Mouse (Mus musculus): ENCODE results near the gene Mamdc2. TPM values are rescaled to one million over a fixed set of nuclear protein-coding genes. Genes with fewer than 3 reads are reported as not detected.
A peak's percentile ranks its signal among the peaks of the same experiment; 100 is the strongest.

The Mamdc2 gene
- total RNA-seq, 2 experiments from 2014 or later, result 3.3 to 3.9 TPM

DNA sequence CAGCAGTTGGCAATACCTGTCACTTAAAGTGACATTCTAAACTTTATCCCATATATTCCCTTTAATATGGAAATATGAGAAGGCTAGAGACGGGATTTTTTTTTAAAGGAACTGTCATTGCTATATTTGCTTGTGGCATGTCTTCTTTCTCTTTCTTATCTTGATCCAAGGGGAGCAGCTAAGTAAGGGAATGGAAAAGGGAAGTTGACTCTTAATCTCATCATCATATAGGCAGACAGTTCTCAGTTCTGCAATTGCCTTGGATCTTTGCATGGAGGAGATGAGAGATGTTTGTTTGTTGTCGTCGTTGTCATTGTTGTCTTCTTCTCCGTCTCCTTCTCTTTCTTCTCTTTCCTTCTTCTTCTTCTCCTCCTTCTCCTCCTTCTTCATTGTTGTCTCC, 79.0 kb downstream of the Mamdc2 start:
- no peak for DNase-seq
- intact Hi-C loops (cut with DNase I), result no loop called here

DNA sequence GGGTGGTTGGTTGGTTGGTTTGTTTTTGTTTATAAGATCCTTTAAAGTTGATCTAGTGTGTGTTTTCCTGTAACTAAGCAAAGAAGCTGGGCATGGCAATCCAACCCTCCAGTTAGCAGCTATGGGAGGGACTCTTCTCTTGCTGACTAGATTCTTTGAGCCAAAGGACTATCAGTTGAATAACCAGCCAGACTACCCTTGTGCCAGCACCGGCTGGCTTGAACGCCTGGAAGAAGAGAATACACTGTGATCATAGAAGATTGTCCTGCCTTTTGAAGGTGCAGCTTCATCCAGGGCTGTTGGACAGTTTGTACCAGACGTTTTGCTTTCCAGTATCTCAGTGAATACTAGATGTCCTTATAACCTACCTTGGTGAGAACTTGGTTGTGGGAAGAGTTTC, 86.2 kb downstream of the Mamdc2 start:
- intact Hi-C loops (cut with DNase I), result no loop called here

DNA sequence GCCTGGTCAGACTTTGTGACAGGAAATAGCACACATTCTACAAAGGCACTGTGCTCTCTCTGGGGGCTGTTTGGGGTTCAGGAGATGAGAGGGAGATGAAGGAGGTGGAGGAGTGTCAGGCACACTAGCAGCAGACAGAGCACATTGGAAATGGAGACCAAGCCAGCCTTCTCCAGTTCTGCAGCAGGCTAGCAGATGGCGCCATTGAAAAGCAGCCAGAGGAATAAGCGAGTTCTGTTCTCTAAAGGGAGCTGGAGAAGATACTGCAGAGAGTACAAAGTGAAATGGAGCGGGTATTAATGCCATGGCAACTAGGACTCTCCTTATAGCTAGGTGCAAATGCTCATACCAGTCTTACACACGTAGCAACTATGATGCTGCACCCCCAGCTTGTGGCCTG, 87.1 kb downstream of the Mamdc2 start:
- DNase-seq, result peak; percentile 27 to 46
- intact Hi-C loops (cut with DNase I), result no loop called here

More for the DNA sequence above, 86.2 kb downstream of the Mamdc2 start:
- no peak for DNase-seq

DNA sequence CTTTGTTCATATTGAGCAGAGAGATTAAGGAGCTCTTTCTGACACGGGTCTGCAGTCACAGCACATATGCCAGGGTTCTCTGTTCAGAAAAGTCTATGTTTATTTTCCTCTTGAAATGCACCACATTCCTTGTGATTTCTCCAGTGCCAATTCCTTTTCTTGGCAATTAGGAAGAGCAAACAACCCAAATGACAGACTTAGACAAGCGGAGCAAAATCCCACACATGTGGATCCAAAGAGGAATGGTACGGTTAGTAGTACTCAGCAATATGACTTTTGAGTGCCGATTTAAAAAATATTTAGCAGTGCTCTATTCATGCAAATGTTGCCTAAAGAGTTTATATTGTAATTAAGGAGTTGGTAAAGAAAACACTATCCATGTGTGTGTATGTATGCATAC, 87.7 kb downstream of the Mamdc2 start:
- intact Hi-C loops (cut with DNase I), result no loop called here
- no peak for DNase-seq

DNA sequence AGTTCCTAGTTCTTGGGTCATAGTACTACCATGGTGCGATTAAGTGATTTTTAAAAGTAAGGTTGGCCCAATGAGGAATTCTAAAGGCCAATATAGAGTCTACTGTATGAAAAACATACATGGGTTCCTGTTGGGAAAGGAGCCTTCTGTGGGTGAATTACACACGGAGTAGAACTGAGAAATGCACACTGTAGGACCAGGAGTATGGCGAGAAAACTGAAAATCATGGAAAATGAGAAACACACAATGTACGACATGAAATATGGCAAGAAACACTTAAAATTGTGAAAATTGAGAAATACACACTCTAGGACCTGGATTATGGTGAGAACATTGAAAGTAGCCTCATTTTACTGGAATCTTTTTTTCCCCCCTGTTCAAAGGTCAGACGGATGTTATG, 91.0 kb downstream of the Mamdc2 start:
- intact Hi-C loops (cut with DNase I), result no loop called here
- DNase-seq, result no peak

DNA sequence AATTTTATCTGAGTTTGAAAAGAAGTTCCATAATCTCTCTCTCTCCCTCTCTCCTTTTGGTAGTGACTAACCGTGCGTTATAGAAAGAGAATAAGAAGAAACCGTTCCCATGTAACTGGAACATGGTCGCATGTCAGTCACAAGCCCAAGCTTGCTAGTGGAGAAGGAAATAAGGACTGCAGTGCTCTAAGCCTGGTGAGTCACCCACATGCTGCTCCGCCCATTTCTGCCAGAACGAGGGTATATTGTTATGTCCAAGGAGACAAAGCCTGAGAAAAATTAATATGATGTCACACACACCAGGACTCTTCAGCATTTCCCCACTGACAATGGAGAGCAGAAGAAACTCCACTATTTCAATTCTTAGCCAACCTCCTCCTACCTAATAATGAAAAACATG, 93.5 kb downstream of the Mamdc2 start:
- DNase-seq, result no peak
- intact Hi-C loops (cut with DNase I), result no loop called here

DNA sequence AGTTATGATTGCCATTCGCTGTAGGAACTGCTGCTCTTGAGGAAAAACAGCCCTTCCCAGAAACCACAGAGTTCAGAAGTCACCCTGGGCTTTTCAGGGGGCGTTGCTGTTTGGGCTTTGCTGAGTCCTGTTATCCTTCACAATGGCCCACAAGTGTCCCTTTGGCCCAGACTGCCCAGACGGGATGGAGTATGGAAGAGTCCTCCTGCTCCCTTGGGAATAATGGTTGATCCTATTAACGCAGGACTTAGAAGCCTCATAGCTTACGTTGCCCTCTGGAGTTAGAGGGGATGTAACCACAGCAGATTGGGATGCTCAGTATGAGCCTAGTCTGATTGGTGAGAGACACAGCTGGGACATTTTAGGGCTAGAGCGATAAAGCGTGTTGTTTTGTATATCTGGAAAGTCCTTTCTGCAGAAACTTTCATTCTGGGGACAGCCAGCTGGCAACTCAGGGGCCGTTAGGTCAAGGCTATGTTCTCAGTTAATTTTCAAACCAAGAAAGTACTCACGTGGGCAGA, 94.3 kb downstream of the Mamdc2 start:
- intact Hi-C loops (cut with DNase I), result no loop called here
- DNase-seq, result peak; percentile 47 to 50

DNA sequence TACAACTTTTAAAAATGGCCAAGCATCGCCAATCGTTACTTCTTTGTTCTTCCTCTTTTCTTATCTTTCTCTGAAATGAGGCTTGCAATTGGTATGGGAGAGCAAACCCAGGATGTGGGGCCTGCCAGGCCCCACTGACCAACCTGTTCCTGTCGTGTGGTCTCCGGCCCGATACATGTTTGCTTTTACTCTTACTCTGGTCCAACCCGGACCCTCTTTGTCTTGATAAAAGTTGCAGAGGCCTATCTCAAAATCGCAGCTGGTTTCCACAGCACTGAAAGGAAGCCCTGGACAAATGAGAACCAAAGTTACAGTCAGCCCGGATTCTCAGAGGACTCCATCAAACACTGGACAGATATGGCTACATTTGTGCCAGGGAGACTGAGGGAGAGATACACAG, 95.1 kb downstream of the Mamdc2 start:
- intact Hi-C loops (cut with DNase I), result no loop called here
- DNase-seq, result no peak

DNA sequence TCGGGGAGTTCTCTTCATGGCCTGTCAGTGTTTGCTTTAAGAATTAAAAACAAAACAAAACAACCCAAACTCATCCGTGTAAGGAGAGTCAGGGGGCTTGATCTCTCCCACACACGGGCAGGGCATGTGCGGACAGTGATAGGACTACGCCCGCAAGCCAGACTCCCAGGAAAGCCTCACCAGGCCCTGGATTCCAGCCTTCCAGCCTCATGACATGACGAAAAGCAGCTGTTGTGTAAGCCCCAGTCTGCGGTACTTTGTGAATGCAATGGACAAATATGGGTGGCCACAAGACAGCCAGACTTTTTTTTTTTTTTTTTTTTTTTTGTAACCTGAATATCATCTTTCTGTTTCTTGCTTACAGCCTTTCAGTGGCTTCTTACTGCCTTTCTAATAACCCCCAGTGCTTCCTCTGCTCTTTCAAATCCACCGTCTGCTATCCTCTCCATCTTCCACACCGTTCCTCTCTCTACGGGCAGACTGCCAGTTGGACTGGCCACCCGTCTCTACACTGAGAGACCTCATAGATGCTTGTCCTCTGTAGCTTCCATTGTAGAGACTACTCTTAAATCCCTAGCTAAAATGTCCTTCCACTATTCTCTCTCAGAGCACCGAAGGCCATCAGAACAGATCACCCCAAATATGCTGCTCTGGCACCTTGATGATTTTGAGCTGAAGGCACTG, 96.3 kb downstream of the Mamdc2 start:
- DNase-seq, result peak; percentile 19 to 45
- intact Hi-C loops (cut with DNase I), result no loop called here

DNA sequence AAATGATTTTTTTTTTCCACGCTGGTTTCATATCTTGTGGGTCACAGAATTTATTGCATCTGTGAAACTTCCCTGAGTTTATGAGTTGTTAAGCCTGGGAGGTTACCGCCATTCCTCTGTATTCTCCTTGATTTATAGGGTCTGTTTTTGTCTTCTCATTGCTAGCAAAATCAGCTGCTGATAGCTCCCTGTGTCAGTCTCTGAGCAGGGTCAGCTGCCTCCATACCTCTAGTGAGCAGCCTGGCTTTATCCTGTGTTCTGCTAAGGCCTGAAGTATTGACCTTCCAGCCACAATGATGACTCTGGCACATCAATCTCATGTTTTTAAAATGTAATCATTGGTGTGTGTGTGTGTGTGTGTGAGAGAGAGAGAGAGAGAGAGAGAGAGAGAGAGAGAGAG, 98.3 kb downstream of the Mamdc2 start:
- intact Hi-C loops (cut with DNase I), result no loop called here
- no peak for DNase-seq

DNA sequence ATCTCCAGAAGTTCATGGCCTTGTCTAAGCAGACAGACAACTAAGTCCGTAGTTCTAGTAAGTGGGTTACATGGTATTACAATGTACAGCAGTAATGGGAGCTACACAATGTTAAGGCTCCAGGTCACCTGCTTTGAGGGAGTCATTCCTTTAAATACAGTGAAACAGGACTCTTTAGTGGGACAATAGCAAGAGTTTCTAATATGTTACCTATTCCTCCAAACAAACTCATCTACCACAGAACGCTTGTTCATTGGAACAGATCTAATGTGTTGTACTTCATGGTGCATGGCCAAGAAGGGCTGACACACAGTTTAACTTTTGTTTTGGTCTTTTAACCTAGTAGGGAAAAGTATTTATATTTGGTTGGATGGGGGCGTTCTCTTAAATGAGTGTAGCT, 105.5 kb downstream of the Mamdc2 start:
- DNase-seq, result no peak
- intact Hi-C loops (cut with DNase I), result no loop called here

DNA sequence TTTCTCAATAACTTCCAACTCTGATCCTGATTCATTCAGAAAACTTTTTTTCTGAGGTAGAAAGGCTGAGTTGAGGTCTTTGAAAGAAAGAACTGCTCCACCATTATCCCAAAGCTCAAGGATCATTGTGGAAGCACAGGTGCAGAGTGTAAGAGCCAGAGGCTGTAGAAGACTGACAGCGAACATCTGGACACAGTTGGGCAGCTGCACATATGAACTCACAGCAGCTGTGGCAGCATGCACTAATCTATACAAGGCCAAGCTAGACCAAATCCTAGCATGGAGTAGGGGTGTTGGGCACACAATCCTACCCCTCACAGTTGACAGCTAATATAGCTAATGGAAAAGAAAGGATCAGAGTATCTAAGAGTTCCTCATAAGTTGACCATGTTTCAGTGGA, 115.4 kb downstream of the Mamdc2 start:
- DNase-seq, result no peak
- intact Hi-C loops (cut with DNase I), result no loop called here

DNA sequence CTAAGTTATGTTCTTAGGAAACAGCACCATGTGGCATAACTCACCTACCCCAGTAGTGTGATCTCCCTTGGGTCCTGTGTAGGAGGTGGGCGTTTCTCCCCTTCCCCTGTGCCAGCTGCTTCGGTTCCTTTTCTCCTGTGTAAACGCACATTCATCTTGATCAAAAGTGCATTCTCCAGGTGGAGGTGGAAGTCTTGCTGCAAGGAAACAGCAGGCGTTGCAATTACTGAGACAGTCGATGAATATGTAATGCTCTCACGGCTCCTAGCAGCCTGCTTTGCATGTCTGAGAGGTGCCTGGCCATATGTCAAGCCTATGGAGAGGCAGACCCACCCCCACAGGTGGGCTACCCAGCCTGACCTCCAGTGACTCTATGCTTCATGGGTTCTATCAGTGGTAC, 117.4 kb downstream of the Mamdc2 start:
- intact Hi-C loops (cut with DNase I), result no loop called here

DNA sequence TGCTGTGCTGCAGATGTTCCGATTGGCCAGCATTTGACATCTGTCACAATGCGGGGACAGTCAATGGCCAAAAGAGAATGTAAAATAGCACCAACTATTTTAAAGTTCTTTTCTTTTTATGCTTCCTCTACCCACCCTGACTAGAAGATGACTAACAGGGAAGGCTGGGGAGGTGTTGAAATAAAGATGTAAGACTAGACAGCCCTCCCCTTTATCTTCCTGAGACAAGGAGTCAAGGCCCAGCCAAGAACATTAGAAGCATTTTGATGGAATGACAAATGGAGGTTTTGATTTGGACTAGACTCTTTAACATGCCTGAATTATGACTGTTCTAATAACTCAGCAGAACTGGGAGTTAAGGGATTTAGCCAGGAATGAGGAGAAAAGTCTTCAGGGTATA, 118.9 kb downstream of the Mamdc2 start:
- intact Hi-C loops (cut with DNase I), result no loop called here
- no peak for DNase-seq

More for the DNA sequence above, 117.4 kb downstream of the Mamdc2 start:
- no peak for DNase-seq

DNA sequence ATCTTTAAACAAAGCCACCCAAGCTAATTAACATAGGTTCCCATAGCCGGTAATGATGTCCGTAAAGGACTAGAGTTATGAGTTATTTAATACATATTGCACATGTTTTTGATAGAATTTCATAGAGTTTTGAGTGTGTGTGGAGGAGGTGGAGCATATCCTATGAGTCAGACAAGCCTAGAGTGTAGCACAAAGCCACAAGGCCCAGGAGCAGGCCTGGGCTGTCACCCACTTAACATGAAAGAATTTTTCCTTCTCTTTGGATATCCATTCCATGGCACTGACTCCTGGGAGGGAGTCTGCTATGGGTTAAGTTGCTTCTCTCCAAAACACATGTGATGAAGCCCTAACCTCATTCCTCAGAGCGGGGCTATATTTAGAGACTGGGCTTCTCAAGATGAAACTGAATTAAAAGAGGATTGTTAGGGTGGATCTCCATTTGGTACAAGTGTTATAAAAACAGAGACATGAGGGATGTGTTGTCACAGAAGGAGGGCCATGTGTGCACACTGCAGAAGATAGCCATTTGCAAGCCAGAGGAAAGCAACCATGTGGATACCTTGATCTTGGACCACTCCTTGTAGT, 121.1 kb downstream of the Mamdc2 start:
- intact Hi-C loops (cut with DNase I), result no loop called here
- no peak for DNase-seq

DNA sequence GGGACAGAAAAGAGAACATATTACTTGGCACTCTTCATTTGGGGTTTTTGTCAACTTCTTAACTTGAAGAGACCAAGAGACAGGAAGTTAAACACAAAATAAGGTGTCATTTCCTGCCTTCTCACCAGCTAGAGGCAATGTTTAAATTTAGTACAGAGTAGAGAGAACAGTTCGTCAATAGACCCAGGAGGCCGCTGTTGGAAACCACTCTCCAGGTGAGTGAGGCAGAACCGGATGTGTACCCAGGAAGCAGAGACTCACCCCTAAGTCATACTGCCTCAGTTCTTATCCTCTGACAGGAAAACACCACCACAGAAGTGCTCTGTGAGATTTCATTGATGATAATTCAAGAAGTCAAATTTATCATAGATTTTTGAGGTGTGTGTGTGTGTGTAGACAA, 125.1 kb downstream of the Mamdc2 start:
- no peak for DNase-seq
- intact Hi-C loops (cut with DNase I), result no loop called here

DNA sequence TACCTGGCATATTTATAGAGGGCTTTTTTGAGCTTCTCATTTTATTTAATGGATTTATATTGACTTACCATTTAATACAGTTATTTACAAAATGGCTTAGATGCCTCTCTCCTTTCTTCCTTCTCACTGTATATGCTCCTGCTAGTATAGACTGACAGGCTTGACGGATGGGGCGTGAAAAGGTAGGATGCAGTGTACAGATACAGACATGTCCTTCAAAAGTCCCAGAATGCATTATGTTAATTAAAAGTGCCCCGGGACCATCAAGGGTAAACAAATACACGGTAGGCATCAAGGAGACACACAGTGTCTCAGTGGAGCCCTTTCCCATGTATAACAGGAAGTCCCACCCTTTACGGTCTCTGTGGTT, 130.3 kb downstream of the Mamdc2 start:
- intact Hi-C loops (cut with DNase I), result no loop called here
- no peak for DNase-seq

DNA sequence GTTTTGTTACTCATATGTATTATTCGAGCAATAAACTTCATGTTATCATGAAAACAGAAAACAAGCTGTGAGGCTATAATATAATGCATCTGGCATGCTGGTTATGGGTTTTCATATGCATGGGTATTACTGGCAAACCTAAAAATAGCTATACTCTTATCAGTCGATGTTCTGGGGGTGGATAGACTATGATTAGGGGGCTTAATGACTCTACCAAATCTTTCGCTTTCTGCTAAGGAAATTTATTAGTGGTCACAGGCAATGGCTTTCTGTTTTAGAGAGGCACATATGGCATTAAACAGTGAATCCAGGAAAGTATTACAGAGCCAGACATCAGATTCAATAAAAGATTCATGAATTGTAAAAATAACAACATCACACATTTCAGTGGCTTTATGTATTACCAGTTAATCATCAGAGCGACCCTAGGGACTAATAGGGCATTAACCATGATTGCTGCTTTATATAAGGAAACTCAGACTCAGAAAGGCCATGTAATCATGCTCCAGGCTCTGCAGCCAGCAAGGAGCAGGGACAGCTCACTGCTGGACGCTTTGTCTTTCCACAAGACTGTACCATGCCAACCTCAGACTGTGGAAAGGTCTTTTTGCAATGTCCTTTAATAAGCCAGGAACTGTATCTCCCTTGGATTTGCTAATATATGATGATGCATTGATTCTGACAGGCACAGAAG, 130.8 kb downstream of the Mamdc2 start:
- no peak for DNase-seq
- intact Hi-C loops (cut with DNase I), result no loop called here

DNA sequence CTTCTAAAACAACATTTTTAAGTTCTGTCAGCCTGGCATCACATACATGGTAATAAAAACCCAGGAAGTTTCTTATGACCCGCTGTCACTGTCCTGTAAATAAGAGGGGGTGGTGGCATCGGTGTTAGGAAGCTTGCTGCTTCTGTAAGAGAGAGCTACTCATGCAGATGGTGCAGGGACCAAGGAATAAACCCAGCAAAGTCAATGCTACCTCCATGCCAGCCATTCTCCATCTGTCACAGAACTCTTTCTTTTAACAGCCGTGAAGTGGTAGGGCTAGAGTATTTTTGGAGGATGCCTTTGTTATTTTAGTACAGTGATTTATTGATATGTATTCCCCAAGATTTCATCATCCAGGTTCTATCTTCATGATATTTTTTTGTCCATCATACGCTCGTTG, 131.4 kb downstream of the Mamdc2 start:
- intact Hi-C loops (cut with DNase I), result no loop called here
- no peak for DNase-seq

DNA sequence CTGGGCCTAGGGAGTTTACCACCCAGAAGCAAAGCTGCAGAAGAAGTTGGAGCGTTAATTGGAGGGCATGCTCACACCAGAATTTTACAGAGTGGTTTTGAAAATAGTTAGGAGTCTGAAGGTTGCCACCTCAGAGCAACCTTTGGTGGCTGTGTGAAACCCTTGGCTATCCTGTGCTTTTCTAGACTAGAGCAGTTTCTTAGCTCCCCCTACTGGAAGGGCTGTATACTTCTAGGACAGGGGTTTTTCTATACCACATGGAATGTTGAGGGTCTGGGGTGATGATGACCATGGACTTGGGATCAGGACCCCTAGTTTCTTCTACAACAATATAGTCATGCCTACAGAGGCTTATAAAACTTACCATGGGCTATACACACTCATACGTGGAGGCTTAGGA, 138.3 kb downstream of the Mamdc2 start:
- intact Hi-C loops (cut with DNase I), result no loop called here
- DNase-seq, result no peak

DNA sequence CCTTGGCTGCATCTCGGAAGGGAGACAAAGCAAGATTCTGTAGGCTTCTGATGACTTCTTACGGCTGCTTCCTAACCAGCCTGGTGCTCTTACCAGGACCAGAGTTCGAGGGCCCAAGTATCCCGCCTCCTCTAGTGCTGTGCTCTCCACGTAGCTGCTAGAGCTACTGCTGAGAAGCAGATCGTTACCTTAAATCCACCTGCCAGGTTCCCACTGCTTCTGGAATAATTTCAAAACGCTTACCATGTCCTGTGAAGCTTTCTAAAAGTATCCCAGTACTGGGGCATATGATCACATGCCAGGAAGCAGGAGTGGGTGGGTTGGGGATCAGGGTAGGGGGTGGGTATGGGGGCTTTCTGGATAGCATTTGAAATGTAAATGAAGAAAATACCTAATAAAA, 141.6 kb downstream of the Mamdc2 start:
- intact Hi-C loops (cut with DNase I), result no loop called here

DNA sequence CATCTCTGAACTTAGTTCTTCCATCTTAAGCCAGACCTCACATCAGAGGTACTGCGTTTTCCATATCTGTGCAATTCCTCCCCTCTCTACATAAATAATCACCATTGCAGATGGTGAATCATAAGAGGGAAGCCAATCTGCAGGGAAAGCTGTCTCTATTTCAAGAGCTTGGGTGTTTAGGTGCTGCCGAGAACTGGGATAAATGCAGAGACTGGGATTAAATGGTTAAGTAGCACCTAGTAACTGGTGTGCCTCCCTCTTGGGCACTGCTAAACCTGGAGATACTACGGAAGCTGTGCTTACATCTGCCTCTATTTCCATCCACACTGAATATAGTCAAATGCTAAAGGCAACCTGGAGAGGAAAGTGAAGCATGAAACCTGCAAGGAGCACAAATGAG, 148.3 kb downstream of the Mamdc2 start:
- DNase-seq, result no peak
- intact Hi-C loops (cut with DNase I), result no loop called here

More for the DNA sequence above, 141.6 kb downstream of the Mamdc2 start:
- DNase-seq, result no peak

Measured in heart, postnatal 14 days (tissue).